Mouse (Mus musculus): ENCODE measurements around the gene Gm13088.
"Not testable (repeated sequence)": the region's sequence is repeated elsewhere in the genome, so short reads cannot be mapped to it uniquely, and the experiment has no call there.

Gm13088 gene

DNA sequence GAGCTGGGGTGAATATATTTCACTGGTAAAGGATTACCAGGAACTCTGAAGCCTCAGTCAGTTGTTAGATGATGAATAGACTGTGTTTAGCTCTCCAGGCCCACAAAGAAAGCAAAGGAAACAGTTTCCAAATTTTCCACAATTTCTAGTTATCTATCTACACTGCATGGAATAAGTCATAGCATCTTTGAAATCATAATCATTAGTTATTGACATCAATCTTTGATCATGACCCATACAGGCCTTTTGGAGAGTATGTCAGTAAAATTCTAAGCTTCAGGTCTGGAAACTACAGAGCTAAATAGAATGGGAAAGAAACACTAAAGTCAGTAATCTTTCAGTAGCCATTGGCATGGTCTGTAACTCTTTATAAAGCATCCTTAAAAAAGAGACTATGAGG lies at the start of gene Gm13088:
Gene Gm13088, minus strand, starts transcription at position 101 of the 400 bp plus-strand sequence.
- not testable (repeated sequence) for DNase-seq (ENCODE audit: low spot score)

GRCm38 (mm10) chr4:143702611-143703010 lies 45.6 kb upstream of the Gm13088 start, which contains the start of gene Gm13089:
Gene Gm13089 (minus strand): TSS chr4:143702711.
- no peak for DNase-seq (ENCODE audit: low spot score)

- not testable (repeated sequence) for DNase-seq (ENCODE audit: low spot score)
These were observed 38.9 kb downstream of the Gm13088 start for GRCm38 (mm10) chr4:143618101-143618500.

GRCm38 (mm10) chr4:143614703-143615102 lies 42.3 kb downstream of the Gm13088 start, which contains the start of gene Gm13083:
Gene Gm13083 (plus strand): TSS chr4:143615003.
- not testable (repeated sequence) for DNase-seq (ENCODE audit: low spot score)

DNA sequence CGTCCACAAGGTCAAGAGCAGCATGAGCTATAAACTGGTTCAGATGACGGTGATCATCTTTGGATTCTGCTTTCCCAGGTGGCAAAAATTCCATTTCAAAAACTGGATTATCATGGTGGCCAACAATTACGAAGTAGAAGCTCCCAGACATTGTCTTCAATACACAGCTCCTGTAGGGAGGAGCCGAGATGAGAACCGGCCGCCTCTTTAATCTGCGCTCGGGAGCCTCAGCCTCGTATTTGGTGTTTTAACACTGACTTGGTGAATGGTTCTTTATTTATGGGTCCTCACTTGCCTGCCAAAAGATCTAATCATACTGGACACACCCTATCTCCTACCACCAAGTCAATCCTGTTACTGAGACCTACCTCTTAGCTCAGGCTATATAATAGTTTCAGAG lies 45.1 kb downstream of the Gm13088 start:
- DNase-seq (ENCODE audit: low spot score) = not testable (repeated sequence)

Data from testis, postnatal 10 days (tissue).